Mouse (Mus musculus) heart, embryonic 15.5 days (tissue): ENCODE data around the gene Cercam. TPM values are rescaled to one million over a fixed set of nuclear protein-coding genes. Genes with fewer than 3 reads are reported as not detected.

ENCODE experiments used
- ATAC-seq: fragments of 200-750 bp; cut with Nextera tagmentation; replicated peaks from 2 replicates; pipeline ENCODE4 v1.8.0; 2017; ENCODE audit warnings: low read depth, moderate TSS enrichment; ENCODE audit not compliant: insufficient number of reproducible peaks, insufficient read depth, low FRiP score
- H3K27ac ChIP-seq: fragments of 300-500 bp; sonication (generic); 2 replicates; pipeline ENCODE4 v1.5.1; 2015; ENCODE audit warnings: mild to moderate bottlenecking, inconsistent platforms
- H3K27me3 ChIP-seq: fragments of 300-500 bp; sonication (generic); 2 replicates; pipeline ENCODE4 v1.6.1; 2015; ENCODE audit warnings: inconsistent platforms
- H3K36me3 ChIP-seq: fragments of 300-500 bp; sonication (generic); 2 replicates; pipeline ENCODE4 v1.6.1; 2015; ENCODE audit warnings: mild to moderate bottlenecking, inconsistent platforms
- H3K4me1 ChIP-seq: fragments of 300-500 bp; sonication (generic); replicated peaks from 2 replicates; pipeline ENCODE4 v1.6.1; 2015; ENCODE audit warnings: inconsistent platforms
- H3K4me2 ChIP-seq: fragments of 300-500 bp; sonication (generic); 2 replicates; pipeline ENCODE4 v1.6.1; 2015; ENCODE audit warnings: inconsistent platforms, mild to moderate bottlenecking, moderate library complexity
- H3K4me3 ChIP-seq: fragments of 300-500 bp; sonication (generic); 2 replicates; pipeline ENCODE4 v1.5.1; 2015; ENCODE audit warnings: mild to moderate bottlenecking, inconsistent platforms
- H3K9ac ChIP-seq: fragments of 300-500 bp; sonication (generic); 2 replicates; pipeline ENCODE4 v1.6.1; 2015; ENCODE audit warnings: mild to moderate bottlenecking, inconsistent platforms
- H3K9me3 ChIP-seq: fragments of 300-500 bp; sonication (generic); replicated peaks from 2 replicates; pipeline ENCODE4 v1.6.1; 2016; ENCODE audit warnings: inconsistent platforms
- WGBS: fragments of 180-500 bp; shearing (Covaris S2); methylation state at CpG from one replicate; pipeline ENCODE4 v1.1.7; 2015; ENCODE audit warnings: mixed read lengths; 5-methylcytosine and 5-hydroxymethylcytosine counted together
- polyA plus RNA-seq: library from polyadenylated mRNA; unstranded; fragments of >200 nt; fragmentation: Nextera tagmentation; extraction: Ambion mirVana; gene quantifications from 2 replicates; pipeline ENCODE4 v1.2.1, GENCODE M21; 2015

The Cercam gene
- polyA plus RNA-seq, 1 experiment from 2014 or later = 17.9 TPM

- no peak overlapping the region for H3K27ac ChIP-seq
- H3K4me3 ChIP-seq = no peak overlapping the region
- 77% methylated on average over 9 of the region's 9 CpGs for WGBS
- H3K36me3 ChIP-seq = peaks cover 23% of the 10 kb centered on the region
- peaks cover 13% of the 10 kb centered on the region for H3K4me1 ChIP-seq
- H3K9me3 ChIP-seq = no peaks in the 10 kb centered on the region
- H3K27me3 ChIP-seq = peaks cover 54% of the 10 kb centered on the region
- H3K4me2 ChIP-seq = no peak overlapping the region
- ATAC-seq = no peak
- H3K9ac ChIP-seq = no peak overlapping the region
Observed at GRCm38 (mm10) chr2:29843231-29844105, 25.5 kb upstream of the Cercam start.

GRCm38 (mm10) chr2:29844115-29844514, 24.8 kb upstream of the Cercam start:
- WGBS = 90% methylated on average over 2 of the region's 2 CpGs
- H3K9ac ChIP-seq = no peak overlapping the region
- no peak overlapping the region for H3K4me2 ChIP-seq
- peaks cover 13% of the 10 kb centered on the region for H3K4me1 ChIP-seq
- no peak overlapping the region for H3K4me3 ChIP-seq
- H3K36me3 ChIP-seq = peaks cover 23% of the 10 kb centered on the region
- H3K9me3 ChIP-seq = no peaks in the 10 kb centered on the region
- H3K27ac ChIP-seq = no peak overlapping the region
- ATAC-seq = no peak
- H3K27me3 ChIP-seq = peaks cover 54% of the 10 kb centered on the region

- no peak overlapping the region for H3K4me2 ChIP-seq
- H3K4me3 ChIP-seq = no peak overlapping the region
- H3K27ac ChIP-seq = no peak overlapping the region
- H3K4me1 ChIP-seq = peaks cover 13% of the 10 kb centered on the region
- peaks cover 23% of the 10 kb centered on the region for H3K36me3 ChIP-seq
- ATAC-seq = no peak
- H3K27me3 ChIP-seq = peaks cover 54% of the 10 kb centered on the region
- no peak overlapping the region for H3K9ac ChIP-seq
- H3K9me3 ChIP-seq = no peaks in the 10 kb centered on the region
- 43% methylated on average over 3 of the region's 3 CpGs for WGBS
Observed at GRCm38 (mm10) chr2:29844661-29845060, 24.3 kb upstream of the Cercam start.

DNA sequence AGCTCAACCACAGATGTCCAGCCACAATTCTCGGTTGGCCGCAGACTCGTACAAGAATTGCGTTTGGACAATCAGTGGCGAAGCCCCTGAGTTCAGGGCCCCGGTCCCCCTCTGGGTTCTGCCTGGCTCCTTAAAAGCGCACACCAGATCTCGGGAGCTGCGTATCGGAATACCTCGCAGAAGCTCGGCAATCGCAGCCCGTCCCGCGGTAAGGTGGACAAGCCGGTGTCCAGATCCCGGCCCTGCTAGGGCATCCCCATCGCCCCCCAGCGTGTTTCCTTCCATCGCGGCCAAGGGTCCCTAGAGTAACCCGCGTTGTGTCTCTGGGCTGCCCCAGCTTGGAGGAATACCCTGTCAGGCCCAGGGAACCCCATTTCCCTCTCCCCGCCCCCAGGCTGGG, 23.3 kb upstream of the Cercam start:
- H3K27ac ChIP-seq = no peak overlapping the region
- WGBS = 29% methylated on average over 25 of the region's 25 CpGs

GRCm38 (mm10) chr2:29846061-29846853, 22.7 kb upstream of the Cercam start:
- ATAC-seq = no peak
- peaks cover 54% of the 10 kb centered on the region for H3K27me3 ChIP-seq
- 15% methylated on average over 47 of the region's 47 CpGs for WGBS
- H3K4me1 ChIP-seq = peaks cover 13% of the 10 kb centered on the region
- H3K36me3 ChIP-seq = peaks cover 18% of the 10 kb centered on the region
- H3K4me2 ChIP-seq = peak overlapping the region; percentile 48
- H3K9me3 ChIP-seq = no peaks in the 10 kb centered on the region
- H3K4me3 ChIP-seq = peak overlapping the region; percentile 30
- no peak overlapping the region for H3K27ac ChIP-seq
- H3K9ac ChIP-seq = no peak overlapping the region

More for the DNA sequence above, 23.3 kb upstream of the Cercam start:
- Histone ChIP-seq H3K4me2 (peak overlapping the region; percentile 48), H3K4me1 (peaks cover 13% of the 10 kb centered on the region), H3K36me3 (peaks cover 20% of the 10 kb centered on the region), H3K9ac (no peak overlapping the region), H3K4me3 (peak overlapping the region; percentile 30), H3K27me3 (peaks cover 54% of the 10 kb centered on the region), H3K9me3 (no peaks in the 10 kb centered on the region)
- ATAC-seq = no peak

DNA sequence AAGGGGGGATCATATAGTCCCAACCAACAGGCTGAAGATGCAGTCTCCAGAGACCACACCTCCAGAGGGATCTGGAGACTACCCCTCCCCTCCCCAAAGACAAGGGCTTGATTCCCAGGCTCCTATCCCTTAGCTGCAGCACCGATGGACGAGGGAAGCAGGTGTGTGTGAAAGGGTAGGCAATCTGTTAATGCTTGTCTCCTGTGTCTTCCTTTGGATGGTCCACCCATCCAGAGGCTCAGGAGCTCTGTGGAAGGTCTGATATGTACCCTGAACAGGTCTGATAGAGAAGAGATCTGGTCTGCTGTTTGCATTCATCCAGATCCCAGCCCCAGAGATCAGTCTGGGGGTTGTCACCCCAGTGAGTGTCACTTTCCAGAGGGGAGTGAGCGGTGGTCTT, 22.1 kb upstream of the Cercam start:
- Histone ChIP-seq H3K27ac (no peak overlapping the region), H3K27me3 (peaks cover 54% of the 10 kb centered on the region), H3K4me1 (peaks cover 13% of the 10 kb centered on the region), H3K4me2 (no peak overlapping the region), H3K4me3 (no peak overlapping the region), H3K9ac (no peak overlapping the region), H3K36me3 (peaks cover 11% of the 10 kb centered on the region), H3K9me3 (no peaks in the 10 kb centered on the region)
- 65% methylated on average over 3 of the region's 3 CpGs for WGBS
- no peak for ATAC-seq

- Histone ChIP-seq H3K4me1 (peaks cover 13% of the 10 kb centered on the region), H3K36me3 (no peaks in the 10 kb centered on the region), H3K9me3 (no peaks in the 10 kb centered on the region), H3K27me3 (peaks cover 42% of the 10 kb centered on the region), H3K4me2 (no peak overlapping the region), H3K27ac (no peak overlapping the region), H3K4me3 (no peak overlapping the region), H3K9ac (no peak overlapping the region)
- no peak for ATAC-seq
- WGBS = 50% methylated on average over 8 of the region's 8 CpGs
Observed at GRCm38 (mm10) chr2:29849041-29849440, 19.9 kb upstream of the Cercam start.

GRCm38 (mm10) chr2:29849841-29850480, 19.0 kb upstream of the Cercam start:
- WGBS = 51% methylated on average over 5 of the region's 5 CpGs
- H3K27ac ChIP-seq = no peak overlapping the region
- no peaks in the 10 kb centered on the region for H3K9me3 ChIP-seq
- H3K9ac ChIP-seq = no peak overlapping the region
- peaks cover 35% of the 10 kb centered on the region for H3K27me3 ChIP-seq
- ATAC-seq = no peak
- H3K36me3 ChIP-seq = no peaks in the 10 kb centered on the region
- no peak overlapping the region for H3K4me2 ChIP-seq
- peaks cover 13% of the 10 kb centered on the region for H3K4me1 ChIP-seq
- no peak overlapping the region for H3K4me3 ChIP-seq

- Histone ChIP-seq H3K36me3 (no peaks in the 10 kb centered on the region), H3K4me2 (no peak overlapping the region), H3K4me1 (no peaks in the 10 kb centered on the region), H3K27ac (no peak overlapping the region), H3K9ac (no peak overlapping the region), H3K27me3 (peaks cover 12% of the 10 kb centered on the region; the same call in 1 of the 2 replicates), H3K4me3 (no peak overlapping the region), H3K9me3 (no peaks in the 10 kb centered on the region)
- 57% methylated on average over 4 of the region's 4 CpGs for WGBS
- ATAC-seq = no peak
Observed at GRCm38 (mm10) chr2:29852957-29853485, 15.9 kb upstream of the Cercam start.

DNA sequence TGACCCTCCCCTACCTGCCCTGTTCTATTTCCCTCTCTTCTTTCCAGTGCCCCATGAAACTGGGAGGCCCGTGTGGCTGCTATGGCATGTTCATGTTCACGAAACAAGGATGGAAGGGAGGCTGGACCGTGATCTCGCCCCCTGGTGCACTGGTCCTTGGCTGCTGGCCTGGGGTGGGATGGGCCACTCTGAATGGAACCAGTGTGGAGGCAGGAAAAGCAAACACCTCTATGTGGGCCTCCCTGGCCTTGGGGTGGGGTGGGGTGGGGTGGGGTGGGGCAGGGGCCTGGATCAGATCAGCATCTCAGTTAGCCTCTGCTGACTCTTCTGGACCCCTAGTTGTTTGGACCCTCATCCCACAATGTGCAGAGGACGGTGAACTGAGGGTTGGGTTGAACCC, 15.2 kb upstream of the Cercam start:
- no peak overlapping the region for H3K4me3 ChIP-seq
- no peaks in the 10 kb centered on the region for H3K9me3 ChIP-seq
- no peak overlapping the region for H3K9ac ChIP-seq
- H3K36me3 ChIP-seq = no peaks in the 10 kb centered on the region
- no peak overlapping the region for H3K4me2 ChIP-seq
- no peak overlapping the region for H3K27ac ChIP-seq
- no peaks in the 10 kb centered on the region for H3K4me1 ChIP-seq
- H3K27me3 ChIP-seq = peaks cover 8% of the 10 kb centered on the region; the same call in 1 of the 2 replicates
- no peak for ATAC-seq
- WGBS = 64% methylated on average over 5 of the region's 5 CpGs
